Mouse (Mus musculus): Measurements from ENCODE around the gene 1700067P10Rik. TPM values are rescaled to one million over a fixed set of nuclear protein-coding genes. Genes with fewer than 3 reads are reported as not detected.

The 1700067P10Rik gene
- not detected for total RNA-seq (2022)

GRCm38 (mm10) chr17:48089019-48089418 lies at the start of gene 1700067P10Rik:
Gene 1700067P10Rik, plus strand, starts transcription at chr17:48089319.
- DNase-seq (ENCODE audit: low spot score), result no peak

- DNase-seq (ENCODE audit: low spot score), result peak; percentile 48
Measured at GRCm38 (mm10) chr17:48041351-48042287, 47.5 kb upstream of the 1700067P10Rik start.

GRCm38 (mm10) chr17:48043154-48043880 lies 45.8 kb upstream of the 1700067P10Rik start:
- DNase-seq (ENCODE audit: low spot score), result no peak

GRCm38 (mm10) chr17:48045631-48046030 lies 43.5 kb upstream of the 1700067P10Rik start:
- DNase-seq (ENCODE audit: low spot score), result peak; percentile 54

GRCm38 (mm10) chr17:48051638-48052337 lies 37.3 kb upstream of the 1700067P10Rik start:
- no peak for DNase-seq (ENCODE audit: low spot score)

- no peak for DNase-seq (ENCODE audit: low spot score)
Measured at GRCm38 (mm10) chr17:48052338-48053067, 36.6 kb upstream of the 1700067P10Rik start.

- no peak for DNase-seq (ENCODE audit: low spot score)
Measured at GRCm38 (mm10) chr17:48053646-48054045, 35.5 kb upstream of the 1700067P10Rik start.

- DNase-seq (ENCODE audit: low spot score), result no peak
Measured at GRCm38 (mm10) chr17:48055076-48055816, 33.9 kb upstream of the 1700067P10Rik start.

- peak; percentile 3 for DNase-seq (ENCODE audit: low spot score)
Measured at GRCm38 (mm10) chr17:48057382-48057781, 31.7 kb upstream of the 1700067P10Rik start.

GRCm38 (mm10) chr17:48064196-48064843 lies 24.8 kb upstream of the 1700067P10Rik start:
- no peak for DNase-seq (ENCODE audit: low spot score)

- DNase-seq (ENCODE audit: low spot score), result no peak
Measured at GRCm38 (mm10) chr17:48065081-48065501, 24.0 kb upstream of the 1700067P10Rik start.

GRCm38 (mm10) chr17:48067083-48067614 lies 22.0 kb upstream of the 1700067P10Rik start:
- DNase-seq (ENCODE audit: low spot score), result no peak

- DNase-seq (ENCODE audit: low spot score), result no peak
Measured at GRCm38 (mm10) chr17:48067729-48068128, 21.4 kb upstream of the 1700067P10Rik start.

- no peak for DNase-seq (ENCODE audit: low spot score)
Measured at GRCm38 (mm10) chr17:48080626-48081025, 8.5 kb upstream of the 1700067P10Rik start.

GRCm38 (mm10) chr17:48089446-48089845 lies 327 bp downstream of the 1700067P10Rik start:
- no peak for DNase-seq (ENCODE audit: low spot score)

- no peak for DNase-seq (ENCODE audit: low spot score)
Measured at GRCm38 (mm10) chr17:48090305-48090704, 1.2 kb downstream of the 1700067P10Rik start.

- no peak for DNase-seq (ENCODE audit: low spot score)
Measured at GRCm38 (mm10) chr17:48093286-48093817, 4.2 kb downstream of the 1700067P10Rik start.

GRCm38 (mm10) chr17:48094820-48095680 lies 5.9 kb downstream of the 1700067P10Rik start:
- no peak for DNase-seq (ENCODE audit: low spot score)
